Comparison of ENCODE assay signal across 8 mouse cellular contexts in genomic region chr5:107110880-107111520, GRCm38 (mm10).
A peak's percentile ranks its signal among the peaks of the same experiment; 100 is the strongest.
DNase-seq lines count a peak whose midpoint lies in the region; ATAC-seq lines count a peak whose summit lies in the region.

No protein-coding gene starts in this region.

- H3K27ac ChIP-seq in heart, embryonic 12.5 days (ENCODE audit: poor library complexity, severe bottlenecking), result peak overlapping the region; percentile 59
- H3K27ac ChIP-seq in limb, embryonic 12.5 days, result peak overlapping the region; percentile 90
- peak overlapping the region; percentile 37; the same call in 1 of the 2 replicates for H3K27ac ChIP-seq in neural tube, embryonic 12.5 days

- peaks cover 34% of the 10 kb centered on the region for H3K4me1 ChIP-seq in heart, embryonic 12.5 days (replicated peaks)
- peaks cover 46% of the 10 kb centered on the region for H3K4me1 ChIP-seq in limb, embryonic 12.5 days (replicated peaks)
- H3K4me1 ChIP-seq in neural tube, embryonic 12.5 days, result peaks cover 19% of the 10 kb centered on the region

- H3K9ac ChIP-seq in heart, embryonic 12.5 days, result no peak overlapping the region
- no peak overlapping the region for H3K9ac ChIP-seq in limb, embryonic 12.5 days (replicated peaks)
- H3K9ac ChIP-seq in neural tube, embryonic 12.5 days, result no peak overlapping the region

- no peaks in the 10 kb centered on the region for H3K9me3 ChIP-seq in heart, embryonic 12.5 days (replicated peaks)
- no peaks in the 10 kb centered on the region for H3K9me3 ChIP-seq in limb, embryonic 12.5 days
- no peaks in the 10 kb centered on the region for H3K9me3 ChIP-seq in neural tube, embryonic 12.5 days

- peak; percentile 65 for ATAC-seq in heart, embryonic 12.5 days (ENCODE audit: insufficient number of reproducible peaks, low FRiP score)
- peak; percentile 60; the same call in 1 of the 2 replicates for ATAC-seq in limb, embryonic 12.5 days (ENCODE audit: insufficient number of reproducible peaks, insufficient read depth, low FRiP score, low TSS enrichment, low read depth)
- ATAC-seq in neural tube, embryonic 12.5 days (ENCODE audit: low FRiP score, low read depth), result no peak

- H3K27me3 ChIP-seq in heart, embryonic 12.5 days (replicated peaks), result 0 out of 2 replicates have a peak, but pooled peaks cover 5% of the 10 kb centered on the region
- H3K27me3 ChIP-seq in limb, embryonic 12.5 days, result peaks cover 3% of the 10 kb centered on the region; the same call in 1 of the 2 replicates
- H3K27me3 ChIP-seq in neural tube, embryonic 12.5 days (replicated peaks), result no peaks in the 10 kb centered on the region

- peaks cover 17% of the 10 kb centered on the region for H3K36me3 ChIP-seq in heart, embryonic 12.5 days
- H3K36me3 ChIP-seq in limb, embryonic 12.5 days, result peaks cover 20% of the 10 kb centered on the region; the same call in 1 of the 2 replicates
- H3K36me3 ChIP-seq in neural tube, embryonic 12.5 days, result no peaks in the 10 kb centered on the region

- no peak overlapping the region for H3K4me3 ChIP-seq in heart, embryonic 12.5 days
- no peak overlapping the region for H3K4me3 ChIP-seq in limb, embryonic 12.5 days (replicated peaks)
- H3K4me3 ChIP-seq in neural tube, embryonic 12.5 days, result no peak overlapping the region

- no peak overlapping the region for H3K4me2 ChIP-seq in heart, embryonic 12.5 days
- H3K4me2 ChIP-seq in limb, embryonic 12.5 days, result peak overlapping the region; percentile 31
- peak overlapping the region; percentile 20; the same call in 1 of the 2 replicates for H3K4me2 ChIP-seq in neural tube, embryonic 12.5 days (replicated peaks)

- no peak for DNase-seq in heart, adult 8-10 months (ENCODE audit: low spot score)
- peak; percentile 13 for DNase-seq in c-Kit-positive CD71-negative TER-119-negative erythroid progenitor cells, embryonic 14.5 days (ENCODE audit: low read depth)
- DNase-seq in forelimb bud, embryonic 11.5 days (ENCODE audit: low read depth, low spot score), result peak; percentile 80
- no peak for DNase-seq in thymus, postnatal 4 days
- no peak for DNase-seq in c-Kit-positive CD71-positive TER-119-positive erythroid progenitor cells, embryonic 14.5 days (ENCODE audit: low spot score)

- 25% methylated on average over 7 of the region's 7 CpGs for WGBS in heart, embryonic 12.5 days
- 11% methylated on average over 7 of the region's 7 CpGs for WGBS in limb, embryonic 12.5 days
- 22% methylated on average over 7 of the region's 7 CpGs for WGBS in neural tube, embryonic 12.5 days

Comparison
In these comparisons a context has a peak if more than half of its experiments do, and no peak if none do; other contexts are left out.
1. H3K27ac ChIP-seq: peak in every context shown above with its lines; median percentile 90 in limb, embryonic 12.5 days; 59 in heart, embryonic 12.5 days; 37 in neural tube, embryonic 12.5 days.
2. DNase-seq: peak in c-Kit-positive CD71-negative TER-119-negative erythroid progenitor cells, embryonic 14.5 days (single experiment) and forelimb bud, embryonic 11.5 days (single experiment); none in heart, adult 8-10 months (single experiment), thymus, postnatal 4 days (single experiment) and c-Kit-positive CD71-positive TER-119-positive erythroid progenitor cells, embryonic 14.5 days (single experiment).